Mouse (Mus musculus) cortical plate, adult 2 months (tissue): ENCODE data around the gene C1qb.

Experiments used
- CTCF ChIP-seq: fragments of 200-500 bp; IDR thresholded peaks from 2 replicates; pipeline ENCODE4 v1.5.1; 2011; ENCODE audit warnings: mild to moderate bottlenecking, control low read depth, low read length; ENCODE audit not compliant: insufficient read depth; ENCODE audit errors: extremely low read depth
- POLR2A ChIP-seq: fragments of 200-500 bp; IDR thresholded peaks from 2 replicates; pipeline ENCODE4 v1.6.1; 2011; ENCODE audit warnings: mild to moderate bottlenecking, low read length, control low read depth; ENCODE audit not compliant: insufficient read depth; ENCODE audit errors: extremely low read depth

DNA sequence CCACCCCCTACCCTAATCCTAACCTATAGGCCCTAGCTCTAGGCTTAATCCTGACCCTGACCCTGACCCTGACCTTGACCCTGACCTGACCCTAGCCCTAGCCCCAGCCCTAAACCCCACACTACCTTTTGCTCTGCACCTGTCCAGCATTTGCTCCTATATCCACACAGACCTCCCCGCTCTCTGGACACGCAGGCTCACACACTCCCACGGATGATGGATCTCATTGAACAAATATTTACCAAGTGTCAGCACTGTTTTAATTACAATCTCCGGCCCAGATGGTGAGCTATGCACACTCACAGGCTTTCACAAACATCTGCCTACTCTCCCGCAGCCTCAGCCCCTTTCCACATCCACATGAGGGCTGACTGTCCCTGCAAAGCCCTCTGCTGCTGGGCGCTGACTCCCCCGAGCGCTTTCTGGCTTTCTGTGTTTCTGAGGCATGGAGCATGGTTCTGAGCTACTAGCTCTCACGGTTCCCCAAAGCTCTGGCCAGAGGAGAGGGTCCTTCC is 12.2 kb upstream of the C1qb start:
- TF ChIP-seq CTCF (no peak), POLR2A (no peak)
